Mouse (Mus musculus) cerebellum, adult 9-10 months (tissue): ENCODE data around the gene Aif1.
"Not testable (repeated sequence)": the region's sequence is repeated elsewhere in the genome, so short reads cannot be mapped to it uniquely, and the experiment has no call there.

ENCODE experiments used
- DNase-seq: peaks from one replicate; pipeline ENCODE4 v3.0.0; 2022

Gene Aif1

GRCm38 (mm10) chr17:35140490-35140996 is 35.3 kb downstream of the Aif1 start:
- no peak for DNase-seq

GRCm38 (mm10) chr17:35139269-35139668 is 36.6 kb downstream of the Aif1 start:
- no peak for DNase-seq

GRCm38 (mm10) chr17:35135591-35136320 is 40.1 kb downstream of the Aif1 start:
- no peak for DNase-seq

GRCm38 (mm10) chr17:35134801-35135590 is 40.9 kb downstream of the Aif1 start, which contains the start of gene Bag6:
TSS of gene Bag6 (plus strand) at chr17:35135178.
- DNase-seq, result peak; percentile 96

GRCm38 (mm10) chr17:35133517-35133916 is 42.4 kb downstream of the Aif1 start:
- DNase-seq, result peak; percentile 59

- DNase-seq, result no peak
Measured at GRCm38 (mm10) chr17:35132174-35132560, 43.7 kb downstream of the Aif1 start.

GRCm38 (mm10) chr17:35131500-35132173 is 44.2 kb downstream of the Aif1 start, which contains the start of gene Apom:
TSS of gene Apom (minus strand) at chr17:35132050.
- no peak for DNase-seq

GRCm38 (mm10) chr17:35131038-35131437 is 44.8 kb downstream of the Aif1 start:
- DNase-seq, result no peak

GRCm38 (mm10) chr17:35128996-35129395 is 46.9 kb downstream of the Aif1 start:
- no peak for DNase-seq

- DNase-seq, result no peak
Measured at GRCm38 (mm10) chr17:35127017-35127416, 48.9 kb downstream of the Aif1 start.

GRCm38 (mm10) chr17:35126206-35126611 is 49.7 kb downstream of the Aif1 start, which contains the start of gene D17H6S53E:
TSS of gene D17H6S53E (plus strand) at chr17:35126373.
- DNase-seq, result no peak

- DNase-seq, result no peak
Measured at GRCm38 (mm10) chr17:35125578-35125977, 50.3 kb downstream of the Aif1 start.

- DNase-seq, result no peak
Measured at GRCm38 (mm10) chr17:35125081-35125480, 50.8 kb downstream of the Aif1 start.

GRCm38 (mm10) chr17:35124261-35124896 is 51.5 kb downstream of the Aif1 start:
- DNase-seq, result not testable (repeated sequence)

- DNase-seq, result not testable (repeated sequence)
Measured at GRCm38 (mm10) chr17:35123287-35123686, 52.6 kb downstream of the Aif1 start.

- DNase-seq, result peak; percentile 90
Measured at GRCm38 (mm10) chr17:35121871-35122303, 54.0 kb downstream of the Aif1 start, which contains the start of gene Csnk2b. TSS of gene Csnk2b (minus strand) at chr17:35122053.

GRCm38 (mm10) chr17:35121143-35121799 is 54.6 kb downstream of the Aif1 start, which contains the start of gene Gpank1:
TSS of gene Gpank1 (plus strand) at chr17:35121455.
- peak; percentile 99 for DNase-seq
